Mouse (Mus musculus) ovary, postnatal 10 days (tissue): ENCODE results near the gene Sesn2.

ENCODE experiments used
- DNase-seq: peaks from one replicate; pipeline ENCODE4 v3.0.0; 2022; ENCODE audit warnings: low spot score

Sesn2 gene

GRCm38 (mm10) chr4:132514555-132515135 lies 4.3 kb upstream of the Sesn2 start:
- DNase-seq: peak; percentile 73

- no peak for DNase-seq
These were observed 3.3 kb upstream of the Sesn2 start for GRCm38 (mm10) chr4:132513395-132514273.

- DNase-seq: no peak
These were observed 1.8 kb upstream of the Sesn2 start for GRCm38 (mm10) chr4:132512080-132512479.

GRCm38 (mm10) chr4:132509621-132510296 lies 542 bp downstream of the Sesn2 start:
- DNase-seq: peak; percentile 49

GRCm38 (mm10) chr4:132507210-132507609 lies 3.1 kb downstream of the Sesn2 start:
- no peak for DNase-seq

- no peak for DNase-seq
These were observed 4.1 kb downstream of the Sesn2 start for GRCm38 (mm10) chr4:132506250-132506649.

GRCm38 (mm10) chr4:132505800-132506199 lies 4.5 kb downstream of the Sesn2 start:
- DNase-seq: no peak

- DNase-seq: no peak
These were observed 5.1 kb downstream of the Sesn2 start for GRCm38 (mm10) chr4:132505034-132505738.

- DNase-seq: no peak
These were observed 7.0 kb downstream of the Sesn2 start for GRCm38 (mm10) chr4:132503344-132503743.

GRCm38 (mm10) chr4:132501639-132502038 lies 8.7 kb downstream of the Sesn2 start:
- DNase-seq: no peak

GRCm38 (mm10) chr4:132494271-132494918 lies 15.9 kb downstream of the Sesn2 start:
- no peak for DNase-seq

GRCm38 (mm10) chr4:132492178-132493060 lies 17.9 kb downstream of the Sesn2 start:
- no peak for DNase-seq

GRCm38 (mm10) chr4:132491748-132492147 lies 18.6 kb downstream of the Sesn2 start:
- DNase-seq: no peak

GRCm38 (mm10) chr4:132491057-132491456 lies 19.2 kb downstream of the Sesn2 start:
- DNase-seq: no peak

GRCm38 (mm10) chr4:132490273-132491010 lies 19.9 kb downstream of the Sesn2 start:
- no peak for DNase-seq

- no peak for DNase-seq
These were observed 21.3 kb downstream of the Sesn2 start for GRCm38 (mm10) chr4:132488976-132489375.

- DNase-seq: no peak
These were observed 21.8 kb downstream of the Sesn2 start for GRCm38 (mm10) chr4:132488521-132488920.

GRCm38 (mm10) chr4:132484820-132485219 lies 25.5 kb downstream of the Sesn2 start:
- no peak for DNase-seq

GRCm38 (mm10) chr4:132484231-132484630 lies 26.1 kb downstream of the Sesn2 start:
- no peak for DNase-seq
